Mouse (Mus musculus) C2C12 (cell line): ENCODE results near the gene Tex36. TPM values are rescaled to one million over a fixed set of nuclear protein-coding genes. Genes with fewer than 3 reads are reported as not detected.

Experiments used
- H3K27me3 ChIP-seq: one replicate; pipeline ENCODE4 v1.6.1; 2011; ENCODE audit not compliant: control insufficient read depth, insufficient read depth, insufficient read length
- H3K36me3 ChIP-seq: one replicate; pipeline ENCODE4 v1.6.1; 2011; ENCODE audit not compliant: control insufficient read depth, insufficient read depth
- H3K4me3 ChIP-seq: one replicate; pipeline ENCODE4 v1.5.1; 2011; ENCODE audit warnings: mild to moderate bottlenecking, control low read depth; ENCODE audit not compliant: poor library complexity, insufficient read depth, severe bottlenecking
- H3K79me2 ChIP-seq: one replicate; pipeline ENCODE4 v1.6.1; 2011; ENCODE audit not compliant: control insufficient read depth, insufficient read depth
- H3K79me3 ChIP-seq: one replicate; pipeline ENCODE4 v1.6.1; 2011; ENCODE audit warnings: low read depth, control low read depth
- H3ac ChIP-seq: one replicate; pipeline ENCODE3; 2011; ENCODE audit warnings: low read depth; ENCODE audit not compliant: control insufficient read depth, insufficient read length
- CEBPB ChIP-seq: IDR thresholded peaks from one replicate; pipeline ENCODE4 v1.6.1; 2011; ENCODE audit warnings: low read depth, mild to moderate bottlenecking, control low read depth, moderate library complexity
- CTCF ChIP-seq: IDR thresholded peaks from one replicate; pipeline ENCODE4 v1.5.1; 2011; ENCODE audit not compliant: control insufficient read depth, insufficient read depth, insufficient read length
- FOSL1 ChIP-seq: IDR thresholded peaks from one replicate; pipeline ENCODE4 v1.8.0; 2011; ENCODE audit warnings: mild to moderate bottlenecking, low read length; ENCODE audit not compliant: poor library complexity, insufficient read depth, severe bottlenecking
- MAX ChIP-seq: IDR thresholded peaks from one replicate; pipeline ENCODE4 v1.6.1; 2011; ENCODE audit warnings: mild to moderate bottlenecking, control low read depth
- MYOD1 ChIP-seq: IDR thresholded peaks from one replicate; pipeline ENCODE4 v1.6.1; 2011; ENCODE audit warnings: low read depth; ENCODE audit not compliant: control insufficient read depth, insufficient read length
- MYOG ChIP-seq: IDR thresholded peaks from one replicate; pipeline ENCODE4 v1.6.1; 2011; ENCODE audit not compliant: control insufficient read depth, insufficient read length; ENCODE audit errors: extremely low read depth
- USF1 ChIP-seq: IDR thresholded peaks from one replicate; pipeline ENCODE4 v1.6.1; 2011; ENCODE audit warnings: low read depth, mild to moderate bottlenecking, control low read depth, moderate library complexity
- long read RNA-seq, 2 experiments: library from polyadenylated mRNA; unstranded; transcript quantifications; one replicate each; pipeline ENCODE4 v2.0.0; 2019 to 2020
- polyA plus RNA-seq: library from polyadenylated mRNA; unstranded; fragments of >200 nt; fragmentation: generic; extraction: Trizol; gene quantifications from one replicate; pipeline ENCODE4 v1.2.1, GENCODE M21; 2012; ENCODE audit warnings: missing spikeins

The Tex36 gene
- not detected for polyA plus RNA-seq
- long read RNA-seq, experiment 1 = 0 reads
- long read RNA-seq, experiment 2 = 0 reads

DNA sequence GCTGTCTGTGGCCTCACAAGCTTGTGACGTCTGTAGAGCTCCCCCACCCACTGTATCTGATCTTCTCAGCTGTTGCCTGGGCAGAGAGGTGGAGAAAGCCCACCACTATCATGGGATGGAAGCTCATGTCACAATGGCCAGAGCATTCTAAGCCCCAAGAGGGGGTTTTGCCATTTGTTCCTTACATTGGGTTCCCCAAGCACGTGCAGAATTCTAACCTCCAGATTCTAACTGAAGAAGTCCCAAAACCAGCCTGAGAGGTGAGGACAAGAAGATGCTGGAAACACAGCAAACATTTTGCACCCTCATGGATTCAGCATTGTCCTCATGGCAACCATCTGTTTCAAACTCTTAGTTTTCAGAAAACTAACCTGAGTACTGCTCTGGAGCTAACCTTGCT lies at the start of gene Tex36:
TSS of gene Tex36 (minus strand) at position 101 of the 400 bp plus-strand sequence.
- Histone ChIP-seq H3K27me3 (peaks cover 13% of the 10 kb centered on the region), H3K36me3 (no peaks in the 10 kb centered on the region), H3K79me2 (no peaks in the 10 kb centered on the region), H3K4me3 (no peak within 1 kb of the TSS), H3K79me3 (no peaks in the 10 kb centered on the region), H3ac (no peak within 1 kb of the TSS)
- no peak for TF ChIP-seq CTCF
- no peak for TF ChIP-seq MAX
- TF ChIP-seq FOSL1 = no peak
- TF ChIP-seq CEBPB = no peak
- TF ChIP-seq MYOG = no peak
- TF ChIP-seq MYOD1 = no peak
- TF ChIP-seq USF1 = no peak

GRCm38 (mm10) chr7:133645716-133646115 lies 43.8 kb upstream of the Tex36 start:
- H3K36me3 ChIP-seq = peaks cover 89% of the 10 kb centered on the region
- H3K79me2 ChIP-seq = no peaks in the 10 kb centered on the region
- H3K27me3 ChIP-seq = no peaks in the 10 kb centered on the region
- no peaks in the 10 kb centered on the region for H3K79me3 ChIP-seq
- no peak overlapping the region for H3ac ChIP-seq
- TF ChIP-seq MYOG = no peak
- TF ChIP-seq MYOD1 = no peak
- TF ChIP-seq MAX = no peak
- TF ChIP-seq FOSL1 = no peak
- no peak for TF ChIP-seq CTCF
- no peak for TF ChIP-seq USF1
- TF ChIP-seq CEBPB = no peak
- no peak overlapping the region for H3K4me3 ChIP-seq

DNA sequence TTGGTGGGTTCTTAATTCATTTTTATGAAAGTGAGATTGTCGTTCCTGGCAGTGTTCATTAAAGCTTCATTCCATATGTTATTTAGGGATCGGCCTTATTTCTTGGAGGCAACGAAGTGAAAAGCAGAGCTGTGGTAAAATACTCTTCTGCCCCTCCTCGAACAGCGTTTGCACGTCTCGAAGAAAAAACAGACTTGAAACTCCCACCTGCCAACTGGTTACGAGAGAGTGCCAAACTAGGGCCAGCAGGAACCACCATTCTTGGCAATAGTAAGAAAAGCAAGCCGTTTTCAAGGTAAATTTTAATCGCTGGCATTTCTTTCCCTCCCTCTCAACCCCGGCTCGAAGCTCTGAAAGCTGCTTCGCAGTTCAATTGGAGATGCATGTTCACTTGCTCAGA lies 36.9 kb upstream of the Tex36 start:
- Histone ChIP-seq H3K4me3 (peak overlapping the region; percentile 75), H3K27me3 (no peaks in the 10 kb centered on the region), H3K36me3 (peaks cover 48% of the 10 kb centered on the region), H3K79me2 (peaks cover 24% of the 10 kb centered on the region), H3ac (no peak overlapping the region), H3K79me3 (peaks cover 18% of the 10 kb centered on the region)
- TF ChIP-seq CTCF = no peak
- no peak for TF ChIP-seq CEBPB
- TF ChIP-seq MYOD1 = no peak
- no peak for TF ChIP-seq USF1

DNA sequence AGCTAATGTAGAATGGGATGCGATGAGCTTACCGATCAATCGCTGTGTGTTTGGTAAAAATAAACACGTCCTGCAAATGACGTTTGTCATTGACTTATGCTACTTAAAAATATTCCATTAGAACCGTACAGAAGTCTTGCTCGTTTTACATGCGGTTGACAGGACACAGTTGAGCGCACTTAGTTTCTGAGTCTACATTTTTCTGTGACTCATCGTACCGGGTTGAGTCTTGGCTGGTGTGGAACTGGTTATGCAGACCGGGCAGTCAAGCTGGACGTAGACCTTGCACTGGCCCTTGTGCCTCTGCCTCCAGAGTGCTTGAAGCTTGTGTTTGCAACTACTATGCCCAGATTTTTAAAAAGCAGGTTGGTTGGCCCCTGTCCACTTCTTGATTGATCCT lies 36.3 kb upstream of the Tex36 start:
- Histone ChIP-seq H3K79me2 (peaks cover 24% of the 10 kb centered on the region), H3K36me3 (peaks cover 43% of the 10 kb centered on the region), H3K79me3 (peaks cover 18% of the 10 kb centered on the region), H3ac (peak overlapping the region; percentile 60), H3K27me3 (no peaks in the 10 kb centered on the region), H3K4me3 (peak overlapping the region; percentile 75)
- TF ChIP-seq USF1 (no peak), CTCF (no peak), MYOG (no peak), MYOD1 (no peak), CEBPB (no peak), FOSL1 (no peak), MAX (no peak)

DNA sequence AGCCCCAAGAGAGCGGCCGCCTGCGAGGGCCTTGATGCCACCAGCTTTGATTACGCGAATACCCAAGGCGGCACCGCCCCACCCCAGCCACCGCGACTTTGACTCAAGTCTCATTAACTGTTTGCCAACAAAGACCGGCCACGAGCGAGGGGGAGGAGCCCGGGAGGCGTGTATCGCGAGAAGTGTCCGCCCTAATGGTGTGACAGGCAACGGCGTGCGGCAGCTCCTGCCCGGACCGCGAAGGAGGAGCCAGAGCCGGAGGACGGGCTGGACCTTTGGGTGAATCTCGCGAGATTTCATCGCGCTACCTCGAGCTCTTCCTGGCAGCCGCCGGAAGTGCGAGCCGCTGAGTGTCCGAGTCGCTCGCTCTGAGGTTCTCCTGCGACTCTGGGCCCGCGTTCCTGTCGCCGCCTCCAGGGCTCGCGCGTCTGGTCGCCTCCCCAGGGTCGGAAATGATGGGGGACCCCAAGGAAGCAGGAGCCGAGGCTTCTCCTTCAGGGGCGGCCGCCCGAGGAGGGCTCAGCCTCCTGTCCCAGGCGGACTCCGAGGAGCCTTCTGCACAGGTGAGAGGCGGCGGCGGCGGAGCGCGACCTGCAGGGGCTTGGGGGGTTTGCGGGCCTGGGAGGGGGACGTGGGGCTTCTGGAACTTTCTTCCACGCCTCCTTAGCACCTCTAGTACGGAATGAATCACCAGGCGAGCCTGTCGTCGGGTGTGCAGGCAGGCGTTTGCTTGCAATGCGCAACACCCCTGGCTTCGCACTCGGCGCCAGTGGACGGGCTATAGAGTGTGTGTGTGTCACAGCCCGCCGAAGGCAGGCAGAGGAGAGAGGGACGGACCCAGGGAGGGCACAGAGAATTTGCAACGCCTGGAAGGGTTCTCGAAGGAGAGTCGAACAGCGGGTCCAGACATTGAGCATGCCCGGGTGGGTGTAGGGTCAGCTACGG lies 35.7 kb upstream of the Tex36 start, which contains the start of gene Edrf1:
TSS of gene Edrf1 (plus strand) at position 183 of the 945 bp plus-strand sequence.
- no peaks in the 10 kb centered on the region for H3K27me3 ChIP-seq
- peaks cover 38% of the 10 kb centered on the region for H3K36me3 ChIP-seq
- peaks cover 24% of the 10 kb centered on the region for H3K79me2 ChIP-seq
- peaks cover 18% of the 10 kb centered on the region for H3K79me3 ChIP-seq
- peak within 1 kb of the TSS; percentile 60 for H3ac ChIP-seq
- TF ChIP-seq MYOG (no peak), MAX (peak; percentile 59)
- peak within 1 kb of the TSS; percentile 75 for H3K4me3 ChIP-seq
